Mouse (Mus musculus): ENCODE data around the gene Cwc22. TPM values are rescaled to one million over a fixed set of nuclear protein-coding genes. Genes with fewer than 3 reads are reported as not detected.
"Not testable (repeated sequence)": the region's sequence is repeated elsewhere in the genome, so short reads cannot be mapped to it uniquely, and the experiment has no call there.

Cwc22 gene
- total RNA-seq, 2 experiments from 2014 or later, result 26.0 to 26.2 TPM

GRCm38 (mm10) chr2:77898436-77898835 lies 47.7 kb downstream of the Cwc22 start:
- no peak for DNase-seq (ENCODE audit: low spot score in 2 of 2)

GRCm38 (mm10) chr2:77897988-77898387 lies 48.2 kb downstream of the Cwc22 start:
- peak in 1 of 2 experiments; percentile 55 for DNase-seq (ENCODE audit: low spot score in 2 of 2)

GRCm38 (mm10) chr2:77897558-77897899 lies 48.6 kb downstream of the Cwc22 start:
- peak in 1 of 2 experiments; percentile 26 for DNase-seq (ENCODE audit: low spot score in 2 of 2)

- peak; percentile 22 to 66 for DNase-seq (ENCODE audit: low spot score in 2 of 2)
Measured at GRCm38 (mm10) chr2:77896843-77897557, 49.2 kb downstream of the Cwc22 start.

- not testable (repeated sequence) for DNase-seq (ENCODE audit: low spot score in 2 of 2)
Measured at GRCm38 (mm10) chr2:77895906-77896570, 50.1 kb downstream of the Cwc22 start.

- DNase-seq (ENCODE audit: low spot score in 2 of 2), result no peak
Measured at GRCm38 (mm10) chr2:77894896-77895295, 51.3 kb downstream of the Cwc22 start.

- DNase-seq (ENCODE audit: low spot score in 2 of 2), result no peak
Measured at GRCm38 (mm10) chr2:77893505-77893904, 52.7 kb downstream of the Cwc22 start.

GRCm38 (mm10) chr2:77892573-77892972 lies 53.6 kb downstream of the Cwc22 start:
- DNase-seq (ENCODE audit: low spot score in 2 of 2), result no peak

- no peak for DNase-seq (ENCODE audit: low spot score in 2 of 2)
Measured at GRCm38 (mm10) chr2:77890836-77891438, 55.2 kb downstream of the Cwc22 start.

GRCm38 (mm10) chr2:77889949-77890348 lies 56.2 kb downstream of the Cwc22 start:
- DNase-seq (ENCODE audit: low spot score in 2 of 2), result no peak

GRCm38 (mm10) chr2:77889401-77889800 lies 56.8 kb downstream of the Cwc22 start:
- no peak for DNase-seq (ENCODE audit: low spot score in 2 of 2)

- DNase-seq (ENCODE audit: low spot score in 2 of 2), result no peak
Measured at GRCm38 (mm10) chr2:77888826-77889225, 57.3 kb downstream of the Cwc22 start.

- no peak for DNase-seq (ENCODE audit: low spot score in 2 of 2)
Measured at GRCm38 (mm10) chr2:77888056-77888455, 58.1 kb downstream of the Cwc22 start.

- no peak for DNase-seq (ENCODE audit: low spot score in 2 of 2)
Measured at GRCm38 (mm10) chr2:77887166-77887565, 59.0 kb downstream of the Cwc22 start.

GRCm38 (mm10) chr2:77885491-77886130 lies 60.6 kb downstream of the Cwc22 start:
- no peak for DNase-seq (ENCODE audit: low spot score in 2 of 2)

GRCm38 (mm10) chr2:77885036-77885435 lies 61.1 kb downstream of the Cwc22 start:
- DNase-seq (ENCODE audit: low spot score in 2 of 2), result no peak

- DNase-seq (ENCODE audit: low spot score in 2 of 2), result no peak
Measured at GRCm38 (mm10) chr2:77884491-77884890, 61.7 kb downstream of the Cwc22 start.

GRCm38 (mm10) chr2:77882961-77883360 lies 63.2 kb downstream of the Cwc22 start:
- DNase-seq (ENCODE audit: low spot score in 2 of 2), result no peak

- DNase-seq (ENCODE audit: low spot score in 2 of 2), result no peak
Measured at GRCm38 (mm10) chr2:77881301-77882199, 64.6 kb downstream of the Cwc22 start.

GRCm38 (mm10) chr2:77880351-77880750 lies 65.8 kb downstream of the Cwc22 start:
- DNase-seq (ENCODE audit: low spot score in 2 of 2), result no peak

- no peak for DNase-seq (ENCODE audit: low spot score in 2 of 2)
Measured at GRCm38 (mm10) chr2:77879736-77880135, 66.4 kb downstream of the Cwc22 start.

All from layer of hippocampus, adult 18-20 months (tissue).